Comparison of ENCODE assay signal across 18 mouse cellular contexts in genomic region chr5:149842491-149842890, GRCm38 (mm10).
"Had no signal": no experiment of that assay in that cellular context is flagged by ENCODE, and none has a peak within 500 bp of the region (broad histone marks: within the 10 kb centered on the region; RNA-seq: fewer than 3 reads in every experiment).

No protein-coding gene starts in this region.

- H3K4me1 ChIP-seq: liver, embryonic 12.5 days had no signal

- ATAC-seq: liver, embryonic 12.5 days had no signal

- H3K9ac ChIP-seq: liver, embryonic 12.5 days; liver, embryonic 14.5 days; lung, embryonic 14.5 days; neural tube, embryonic 13.5 days; neural tube, embryonic 15.5 days had no signal

- H3K27ac ChIP-seq: liver, embryonic 12.5 days; liver, embryonic 14.5 days; midbrain, embryonic 10.5 days; neural tube, embryonic 13.5 days; neural tube, embryonic 15.5 days had no signal

- H3K9me3 ChIP-seq: liver, embryonic 12.5 days; midbrain, embryonic 10.5 days; neural tube, embryonic 13.5 days; neural tube, embryonic 15.5 days had no signal

- H3K36me3 ChIP-seq: liver, embryonic 12.5 days; midbrain, embryonic 10.5 days; neural tube, embryonic 13.5 days; neural tube, embryonic 15.5 days had no signal

- DNase-seq: lung, adult 18-20 months; lung, embryonic 14.5 days; lung, postnatal 10 days; lung, postnatal 4 days; retina, postnatal 1 day; right cerebral cortex, adult 18-20 months; right cerebral cortex, postnatal 25 days; right cerebral cortex, postnatal 4 days; spleen, adult 18-20 months; thymus, adult 18-20 months; thymus, postnatal 14 days; thymus, postnatal 36 days had no signal

- H3K4me2 ChIP-seq: liver, embryonic 12.5 days; lung, embryonic 14.5 days; neural tube, embryonic 13.5 days; neural tube, embryonic 15.5 days had no signal

- H3K4me3 ChIP-seq: liver, embryonic 12.5 days; midbrain, embryonic 10.5 days; myocyte; neural tube, embryonic 13.5 days; neural tube, embryonic 15.5 days had no signal

- H3K27me3 ChIP-seq: neural tube, embryonic 15.5 days had no signal
